Mouse (Mus musculus) T-helper 2 cell (primary cell): Measurements from ENCODE around the gene Rimbp2.

ENCODE experiments used
- in situ Hi-C: fragments of 300-600 bp; cut with MboI, MseI; formaldehyde crosslinking; loops from one replicate; pipeline ENCODE4 v1.15.1; 2025; ENCODE audit warnings: high pct_unique_total_duplicates

The Rimbp2 gene

DNA sequence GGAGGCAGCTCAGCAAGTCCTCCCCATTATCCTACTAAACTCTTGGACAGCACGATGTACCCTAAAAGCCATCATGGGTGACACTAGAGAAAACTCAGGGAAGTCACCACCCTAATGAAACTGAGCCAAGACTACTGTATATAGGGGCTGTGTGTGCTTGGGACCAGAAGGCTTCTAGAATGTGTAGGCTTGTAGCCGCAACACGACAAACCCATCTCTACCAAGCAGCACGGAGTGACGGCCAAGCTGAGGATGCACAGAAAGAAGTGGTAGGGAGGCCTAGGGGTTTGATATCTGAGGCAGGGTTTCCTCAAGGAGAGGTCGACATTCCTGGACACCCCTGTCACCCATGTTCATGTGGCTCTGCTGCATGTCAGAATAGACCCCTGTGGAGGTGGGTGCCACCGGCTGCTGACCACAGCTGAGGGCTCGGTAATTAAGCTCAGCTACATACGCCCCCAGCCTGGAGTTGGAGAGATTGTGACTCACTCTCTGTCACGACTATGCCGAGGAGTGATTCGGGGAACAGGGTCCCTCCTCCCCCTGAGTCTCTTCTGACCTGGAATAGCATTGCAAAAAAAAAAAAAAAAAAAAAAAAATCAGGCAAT lies 106.7 kb downstream of the Rimbp2 start:
- in situ Hi-C loops = no loop called here

DNA sequence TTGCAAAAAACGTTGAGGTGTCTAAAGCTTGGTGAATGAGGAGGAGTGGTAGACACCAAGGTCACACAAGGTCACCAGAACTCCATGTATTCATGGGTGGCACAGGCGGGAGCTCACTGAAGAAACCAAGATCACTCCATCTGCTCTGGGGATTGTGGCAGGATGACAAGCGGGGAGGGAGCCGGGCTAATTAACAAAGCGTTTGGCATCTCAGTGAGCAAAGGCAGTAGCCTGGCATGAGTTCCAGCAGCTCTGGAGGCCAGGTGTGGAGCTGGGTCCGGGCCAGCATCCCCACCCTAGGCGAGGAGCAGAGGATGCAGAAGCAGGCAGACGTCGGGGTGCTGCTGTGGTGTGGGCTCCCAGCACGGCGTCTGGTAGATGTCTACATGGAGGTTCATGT lies 108.3 kb downstream of the Rimbp2 start:
- in situ Hi-C loops = no loop called here

DNA sequence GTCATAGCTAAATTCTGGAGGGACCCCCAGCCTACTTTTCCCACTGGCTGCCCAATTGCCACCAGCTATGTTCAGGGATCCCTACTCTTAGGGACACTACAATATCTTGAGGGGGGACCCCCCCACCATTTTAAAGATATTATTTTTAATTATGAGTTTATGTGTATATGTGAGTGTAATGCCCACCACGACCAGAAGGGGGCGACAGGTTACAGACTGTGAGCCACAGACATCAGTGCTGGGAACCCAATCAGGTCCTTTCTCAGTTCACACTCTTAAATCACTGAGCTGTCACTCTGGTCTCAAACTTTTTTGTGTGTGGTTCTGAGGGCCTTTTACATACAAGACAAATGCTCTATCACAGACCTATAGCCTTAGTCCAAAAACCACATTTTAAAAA lies 109.3 kb downstream of the Rimbp2 start:
- in situ Hi-C loops = no loop called here

DNA sequence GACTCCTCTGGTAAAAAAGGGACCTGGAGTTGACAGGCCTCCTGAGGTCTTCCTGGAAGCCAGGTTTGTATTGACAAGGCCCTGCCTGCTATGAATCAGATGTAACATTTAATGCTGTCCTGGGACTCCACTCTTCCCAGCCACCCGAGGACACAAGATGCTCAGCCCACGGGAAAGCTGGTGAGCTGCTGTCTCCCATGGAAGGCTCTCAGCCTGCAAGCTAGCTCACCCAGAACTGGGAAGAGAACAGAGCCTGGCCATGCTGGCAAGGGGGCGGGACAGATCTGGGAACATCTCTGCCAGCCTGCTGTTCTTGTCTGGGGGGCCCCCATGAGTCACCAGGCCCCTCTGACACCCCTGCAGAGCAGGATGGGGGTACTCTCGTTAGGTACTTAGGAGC lies 111.7 kb downstream of the Rimbp2 start:
- in situ Hi-C loops = no loop called here

- in situ Hi-C loops = no loop called here
Observed at GRCm38 (mm10) chr5:128837045-128837444, 116.2 kb downstream of the Rimbp2 start.

DNA sequence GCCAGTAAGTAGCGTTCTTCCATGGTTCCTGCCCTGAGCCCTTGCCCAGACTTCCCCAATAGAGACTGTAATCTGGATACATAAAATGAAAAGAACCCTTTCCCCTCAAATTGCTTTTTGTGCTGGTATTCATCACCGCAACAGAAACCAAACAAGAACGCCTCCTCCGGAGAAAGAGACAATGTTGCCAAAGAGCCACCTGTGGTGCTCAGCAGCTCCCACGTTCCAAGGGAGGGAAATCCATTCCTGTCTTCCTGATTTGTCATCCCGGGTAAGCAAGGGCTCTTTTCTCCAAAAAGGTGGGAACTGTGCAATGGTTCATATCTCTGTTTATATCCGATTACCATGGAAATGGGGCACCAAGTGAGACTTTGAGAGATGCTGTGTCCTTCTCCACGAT lies 119.2 kb downstream of the Rimbp2 start:
- in situ Hi-C loops = no loop called here

- in situ Hi-C loops = no loop called here
Observed at GRCm38 (mm10) chr5:128822843-128823242, 130.4 kb downstream of the Rimbp2 start.

DNA sequence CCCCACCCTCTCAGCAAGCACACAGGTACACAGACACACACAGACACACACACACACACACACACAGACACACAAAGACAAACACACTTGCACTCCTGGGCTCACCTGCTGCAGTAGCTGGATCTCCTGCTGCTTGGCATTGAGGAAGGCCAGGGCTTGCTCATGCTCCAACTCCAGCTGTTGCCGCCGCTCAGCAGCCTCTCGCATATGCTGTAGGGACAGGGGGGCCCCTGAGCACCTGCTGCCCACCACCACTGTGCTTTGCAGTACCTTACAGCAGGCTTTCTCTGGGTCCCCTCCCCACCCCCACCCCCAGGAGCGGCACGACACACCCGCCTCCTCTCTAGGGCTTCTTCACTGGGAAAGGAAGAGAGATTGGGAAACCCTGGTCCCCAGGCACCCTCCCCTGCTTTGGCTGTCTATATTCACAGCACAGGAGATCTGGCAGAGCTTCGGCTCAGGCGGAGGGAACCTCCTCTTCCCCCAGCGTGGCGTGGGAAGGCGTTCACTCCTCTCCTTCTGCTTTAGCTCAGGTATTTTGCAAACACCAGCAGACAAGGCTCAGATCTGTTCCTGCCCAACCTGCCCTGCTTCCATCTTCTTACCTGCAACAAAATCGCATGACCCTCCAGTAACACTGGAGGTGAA lies 133.5 kb downstream of the Rimbp2 start:
- in situ Hi-C loops = no loop called here

DNA sequence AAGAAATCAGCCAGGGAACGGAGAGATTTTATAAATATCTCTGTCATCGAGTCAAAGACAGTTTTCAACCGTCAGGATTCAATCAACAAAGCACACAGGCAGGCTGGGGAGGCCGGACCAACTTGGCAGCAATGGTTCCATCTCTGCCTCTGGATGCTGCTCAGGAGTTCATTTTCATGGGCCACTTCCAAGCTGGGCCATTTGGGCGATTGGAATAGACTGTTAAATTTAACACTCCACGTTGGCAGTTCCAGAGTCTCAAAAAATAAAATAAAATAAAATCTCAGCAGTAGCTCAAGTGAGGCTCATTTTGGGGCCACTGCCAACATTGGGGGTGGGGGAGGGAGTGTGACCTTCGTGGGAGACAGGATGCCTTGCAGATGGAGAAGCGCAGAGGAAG lies 137.7 kb downstream of the Rimbp2 start:
- in situ Hi-C loops = no loop called here

GRCm38 (mm10) chr5:128815078-128815477 lies 138.2 kb downstream of the Rimbp2 start:
- in situ Hi-C loops = no loop called here

GRCm38 (mm10) chr5:128813121-128813520 lies 140.2 kb downstream of the Rimbp2 start:
- in situ Hi-C loops = no loop called here

DNA sequence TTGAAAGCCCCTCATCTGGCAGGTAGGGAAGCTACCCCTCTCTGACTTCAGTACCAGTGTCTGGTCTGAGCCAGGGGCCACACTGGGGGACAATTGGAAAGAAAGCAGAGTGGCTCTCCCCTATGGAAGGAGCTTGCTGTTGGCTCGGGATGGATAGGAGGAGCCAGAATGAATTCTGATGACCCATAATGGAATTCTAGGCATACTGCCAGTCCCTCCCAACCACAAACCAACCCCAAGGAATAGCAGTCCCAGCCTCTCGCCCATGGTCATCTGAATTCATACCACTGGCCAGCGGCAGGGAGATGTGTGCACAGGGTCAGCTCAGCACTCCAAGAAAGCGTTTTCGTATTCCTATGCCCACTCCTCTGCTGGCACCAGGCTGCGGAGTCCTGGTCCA lies 141.9 kb downstream of the Rimbp2 start:
- in situ Hi-C loops = no loop called here

DNA sequence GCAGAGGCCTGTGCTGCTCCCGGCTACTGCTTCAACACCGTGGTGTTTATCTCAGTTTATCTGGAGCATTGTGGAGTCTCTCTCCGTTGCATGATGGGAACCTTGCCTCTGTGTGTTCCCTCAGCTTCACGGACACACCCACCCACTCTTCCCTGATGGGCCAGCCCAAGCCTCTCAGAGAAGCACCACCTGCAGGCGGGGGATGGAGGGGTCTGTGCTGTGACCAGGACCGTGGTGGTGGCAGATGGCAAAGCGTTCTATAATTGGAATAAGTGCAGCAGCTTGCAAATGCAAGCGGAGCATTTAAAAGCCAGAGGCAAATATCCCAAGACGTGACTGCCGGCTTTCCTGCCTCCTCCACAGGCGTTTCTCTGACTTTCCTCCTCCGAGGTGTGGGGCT lies 143.3 kb downstream of the Rimbp2 start:
- in situ Hi-C loops = no loop called here

DNA sequence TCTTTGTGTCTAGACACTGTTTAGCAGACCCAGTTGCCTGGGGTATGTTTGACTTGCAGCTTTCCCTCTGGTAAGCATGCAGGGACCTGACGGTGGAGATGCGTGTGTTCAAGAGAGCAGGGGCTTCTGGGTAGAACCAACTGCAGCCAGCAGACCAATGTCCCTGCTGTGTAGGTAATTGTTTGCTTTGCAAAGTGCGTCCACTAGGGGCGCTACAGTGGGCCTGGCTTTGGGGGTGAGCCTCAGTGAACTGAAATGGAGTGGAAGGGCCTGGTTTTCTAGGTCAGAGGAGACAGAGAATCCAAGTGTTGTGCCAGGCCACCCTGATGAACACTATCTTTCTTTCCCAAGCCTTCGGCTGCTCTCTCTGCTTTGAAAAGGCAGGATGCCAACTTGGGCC lies 143.9 kb downstream of the Rimbp2 start:
- in situ Hi-C loops = no loop called here

GRCm38 (mm10) chr5:128808547-128809182 lies 144.6 kb downstream of the Rimbp2 start:
- in situ Hi-C loops = no loop called here

GRCm38 (mm10) chr5:128807408-128807807 lies 145.9 kb downstream of the Rimbp2 start:
- in situ Hi-C loops = no loop called here

DNA sequence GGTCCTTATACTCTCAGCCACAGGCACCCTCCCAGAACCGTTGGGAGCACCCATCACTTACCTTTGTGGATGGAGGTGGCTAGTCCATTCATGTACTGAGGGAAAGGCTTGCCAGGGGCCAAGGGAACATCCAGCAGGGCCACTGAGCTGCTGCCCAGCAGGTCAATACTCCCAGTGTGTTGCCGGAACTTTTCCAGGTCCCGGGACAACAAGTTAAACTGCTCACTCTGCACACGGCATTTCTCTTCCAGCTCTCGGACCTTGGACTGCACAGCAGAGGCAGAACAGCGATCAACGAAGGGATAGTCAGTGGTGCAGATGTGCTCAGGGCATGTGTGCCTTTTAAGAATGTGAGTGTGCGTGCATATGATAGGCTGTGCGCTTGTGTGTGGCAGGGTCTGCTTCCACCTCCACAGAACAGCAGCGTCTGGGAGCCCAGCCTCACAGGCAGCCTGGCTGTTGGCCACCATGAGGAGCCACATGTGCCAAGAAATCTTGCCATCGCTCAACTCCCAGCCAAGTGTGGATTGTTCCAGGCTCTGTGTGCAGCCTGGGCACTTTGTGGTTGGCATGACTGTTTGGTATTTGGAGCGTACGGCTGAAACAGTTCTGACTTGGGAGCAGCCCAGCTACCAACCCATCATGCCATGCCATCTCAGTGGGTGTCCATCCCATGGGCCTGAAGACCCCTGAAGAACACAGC lies 146.8 kb downstream of the Rimbp2 start:
- in situ Hi-C loops = no loop called here

- in situ Hi-C loops = no loop called here
Observed at GRCm38 (mm10) chr5:128805092-128805491, 148.2 kb downstream of the Rimbp2 start.

DNA sequence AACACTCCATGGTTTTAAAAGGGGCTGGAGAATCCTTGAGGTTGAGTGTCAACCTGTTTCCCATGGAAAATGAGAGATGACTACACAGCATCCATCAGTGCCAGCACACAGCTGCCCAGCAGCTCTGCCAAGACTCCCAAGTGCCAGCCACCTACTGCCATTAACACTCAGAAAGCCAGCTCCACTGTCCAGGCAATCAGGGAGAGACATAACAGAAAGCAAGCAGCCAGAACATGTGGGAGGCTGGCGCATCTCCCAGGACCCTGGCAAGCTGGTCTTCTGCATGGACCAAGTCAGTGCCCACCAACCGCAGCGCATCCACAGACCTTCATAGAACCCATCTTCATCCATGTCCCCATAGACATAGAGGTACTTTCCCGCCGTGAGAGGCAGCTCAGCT lies 152.7 kb downstream of the Rimbp2 start:
- in situ Hi-C loops = no loop called here

GRCm38 (mm10) chr5:128781621-128782020 lies 171.7 kb downstream of the Rimbp2 start:
- in situ Hi-C loops = no loop called here

DNA sequence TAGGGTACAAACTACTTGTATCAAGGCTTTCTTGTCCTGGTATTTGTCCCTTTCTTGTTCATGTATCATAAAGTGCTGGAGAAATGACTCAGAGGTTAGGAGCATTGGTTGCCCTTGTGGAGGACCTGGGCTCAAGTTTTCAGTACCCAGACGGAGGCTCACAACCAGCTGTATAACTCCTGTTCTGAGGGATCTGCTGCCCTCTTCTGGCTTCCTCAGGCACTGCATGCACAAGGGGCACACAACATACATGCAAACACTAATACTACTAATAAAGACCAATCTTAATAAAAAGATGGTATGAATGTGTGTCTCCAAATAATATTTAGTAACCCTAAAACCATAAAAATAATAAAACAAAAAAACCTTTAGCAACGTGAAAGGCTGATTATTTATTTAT lies 176.9 kb downstream of the Rimbp2 start:
- in situ Hi-C loops = no loop called here

DNA sequence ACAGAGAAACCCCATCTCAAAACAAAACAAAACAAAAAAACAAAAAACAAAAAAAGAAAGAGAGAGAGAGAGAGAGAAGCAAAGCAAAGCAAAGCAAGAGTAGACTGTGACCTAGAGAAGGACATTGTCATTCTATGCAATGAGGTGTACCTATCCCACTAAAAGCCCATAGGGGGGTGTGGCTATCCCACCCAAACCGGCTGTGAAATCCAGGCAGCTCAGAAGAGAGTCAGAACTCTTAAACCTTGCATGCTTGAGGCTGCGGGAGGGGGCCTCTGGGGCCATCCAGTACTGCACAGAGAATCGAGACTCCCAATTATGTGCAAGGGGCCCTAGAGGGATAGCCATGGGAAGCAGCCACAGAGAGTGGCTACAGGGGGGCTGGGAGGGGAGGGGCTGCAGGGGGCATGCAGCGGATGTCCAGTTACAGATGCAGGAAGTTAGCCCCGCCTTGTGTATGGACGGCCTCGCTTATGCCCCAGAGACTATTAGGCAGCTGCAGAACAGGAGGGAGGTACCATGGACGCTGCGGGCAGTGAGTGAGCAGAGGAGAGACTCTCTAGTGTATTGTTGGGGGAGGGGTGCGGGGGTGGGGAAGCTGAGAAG lies 184.2 kb downstream of the Rimbp2 start:
- in situ Hi-C loops = no loop called here
